Mouse (Mus musculus) megakaryocyte-erythroid progenitor cell, adult 5 weeks (primary cell): ENCODE measurements around the gene Olfr231. TPM values are rescaled to one million over a fixed set of nuclear protein-coding genes. Genes with fewer than 3 reads are reported as not detected.

Experiments
- polyA plus RNA-seq: library from polyadenylated mRNA; stranded (reverse); fragments of >175 nt; gene quantifications from 2 replicates; pipeline ENCODE4 v1.2.3, GENCODE M21; 2012

Olfr231 gene
- polyA plus RNA-seq, result 0.02 TPM in 1 of 2 replicates, not detected in the other

GRCm38 (mm10) chr1:174121062-174121461, at the start of gene Olfr231:
Gene Olfr231, minus strand, starts transcription at chr1:174121162.

GRCm38 (mm10) chr1:174155333-174155732, 34.4 kb upstream of the Olfr231 start, which contains the start of gene Olfr420:
Gene Olfr420, plus strand, starts transcription at chr1:174155633.

DNA sequence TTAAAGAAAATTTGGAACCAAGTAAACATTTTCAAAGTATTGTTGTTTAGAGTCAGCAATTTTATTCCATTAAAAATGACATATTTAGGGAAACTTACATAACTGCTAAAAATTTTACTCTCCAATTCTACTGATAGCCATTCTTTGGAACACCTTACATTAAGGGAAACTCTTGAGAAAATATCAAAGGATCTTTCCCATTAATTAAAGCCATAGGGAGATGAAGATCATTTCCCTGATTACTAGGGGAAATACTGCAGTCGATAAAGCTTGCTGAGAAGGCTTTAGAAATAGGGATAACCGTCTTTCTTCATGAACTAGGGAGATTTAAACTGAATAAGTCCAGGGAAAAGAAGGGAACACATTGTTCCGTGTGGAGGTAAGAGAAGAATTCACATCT, 10.3 kb upstream of the Olfr231 start, which contains the start of gene Olfr424:
Gene Olfr424, plus strand, starts transcription at position 301 of the 400 bp plus-strand sequence.

GRCm38 (mm10) chr1:174096591-174096990, 24.4 kb downstream of the Olfr231 start, which contains the start of gene Olfr427:
Gene Olfr427, plus strand, starts transcription at chr1:174096891.

DNA sequence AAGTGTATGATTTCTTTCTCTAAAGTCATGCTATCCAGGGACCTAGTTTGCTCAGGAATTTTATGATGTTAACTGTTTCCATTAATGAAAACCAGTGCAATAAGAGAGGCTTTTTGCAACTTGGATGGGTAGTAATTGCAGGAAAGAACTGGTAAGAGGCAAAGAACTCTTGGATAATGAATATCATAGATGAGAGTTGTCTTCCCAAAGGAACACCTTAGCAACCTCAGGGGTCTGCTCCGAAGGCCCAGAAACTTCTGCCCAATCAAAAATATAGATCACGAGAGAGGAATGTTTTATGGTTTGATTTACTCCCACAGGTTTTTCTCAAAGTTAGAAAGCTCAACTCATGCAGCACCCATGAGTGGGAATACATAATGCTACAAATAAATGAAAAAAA, 36.9 kb downstream of the Olfr231 start, which contains the start of gene Olfr429:
Gene Olfr429, plus strand, starts transcription at position 301 of the 400 bp plus-strand sequence.

GRCm38 (mm10) chr1:174066305-174066704, 54.7 kb downstream of the Olfr231 start, which contains the start of gene Olfr430:
Gene Olfr430, plus strand, starts transcription at chr1:174066605.

Other genes starting within 250 kb of the Olfr231 start
- gene Ifi211, start 208.1 kb downstream of the Olfr231 start, polyA plus RNA-seq, result 1.6 and 3.6 TPM in 2 replicates
- 22.6 and 23.7 TPM in 2 replicates for gene Mndal, start 178.7 kb downstream of the Olfr231 start, polyA plus RNA-seq
- 3.7 and 4.4 TPM in 2 replicates for gene Ifi203, start 178.5 kb downstream of the Olfr231 start, polyA plus RNA-seq
- not detected in 2 replicates for gene Ifi202b, start 138.4 kb downstream of the Olfr231 start, polyA plus RNA-seq
- gene Ifi205, start 89.4 kb downstream of the Olfr231 start, polyA plus RNA-seq, result 0.77 and 1.0 TPM in 2 replicates
- not detected in 2 replicates for gene Olfr433, start 80.5 kb downstream of the Olfr231 start, polyA plus RNA-seq
- gene Olfr432, start 72.0 kb downstream of the Olfr231 start, polyA plus RNA-seq, result not detected in 2 replicates
- not detected in 2 replicates for gene Olfr430, start 54.6 kb downstream of the Olfr231 start, polyA plus RNA-seq
- gene Olfr429, start 36.8 kb downstream of the Olfr231 start, polyA plus RNA-seq, result not detected in 2 replicates
- gene Olfr427, start 24.3 kb downstream of the Olfr231 start, polyA plus RNA-seq, result 0.10 TPM in 1 of 2 replicates, not detected in the other
- not detected in 2 replicates for gene Olfr424, start 10.4 kb upstream of the Olfr231 start, polyA plus RNA-seq
- not detected in 2 replicates for gene Olfr420, start 34.5 kb upstream of the Olfr231 start, polyA plus RNA-seq
- 0.28 and 0.40 TPM in 2 replicates for gene Spta1, start 51.6 kb upstream of the Olfr231 start, polyA plus RNA-seq
- not detected in 2 replicates for gene Olfr419, start 130.9 kb upstream of the Olfr231 start, polyA plus RNA-seq
- not detected in 2 replicates for gene Mptx1, start 209.4 kb upstream of the Olfr231 start, polyA plus RNA-seq
- gene Olfr417, start 244.0 kb upstream of the Olfr231 start, polyA plus RNA-seq, result 0.02 TPM in 1 of 2 replicates, not detected in the other